Mouse (Mus musculus) thymus, postnatal 25 days (tissue): ENCODE results near the gene Gm48551.

Experiments
- DNase-seq: peaks from one replicate; pipeline ENCODE4 v3.0.0; 2022

Gene Gm48551

GRCm38 (mm10) chr10:81383802-81384604 lies at the start of gene Gm48551, which contains the start of gene Dohh:
Gm48551 (plus strand) TSS chr10:81384466.
Dohh (plus strand) TSS chr10:81384428.
- DNase-seq = peak; percentile 98

- no peak for DNase-seq
Measured at GRCm38 (mm10) chr10:81335393-81336340, 48.6 kb upstream of the Gm48551 start.

GRCm38 (mm10) chr10:81336558-81336957 lies 47.7 kb upstream of the Gm48551 start:
- no peak for DNase-seq

- DNase-seq = no peak
Measured at GRCm38 (mm10) chr10:81340551-81341332, 43.5 kb upstream of the Gm48551 start.

- DNase-seq = peak; percentile 83
Measured at GRCm38 (mm10) chr10:81341333-81341949, 42.8 kb upstream of the Gm48551 start.

GRCm38 (mm10) chr10:81342686-81343505 lies 41.4 kb upstream of the Gm48551 start, which contains the start of gene Gipc3:
Gipc3 (minus strand) TSS chr10:81343266.
- DNase-seq = no peak

GRCm38 (mm10) chr10:81344421-81345161 lies 39.7 kb upstream of the Gm48551 start:
- no peak for DNase-seq

GRCm38 (mm10) chr10:81345162-81345534 lies 39.1 kb upstream of the Gm48551 start:
- DNase-seq = no peak

GRCm38 (mm10) chr10:81346453-81347067 lies 37.7 kb upstream of the Gm48551 start:
- no peak for DNase-seq

GRCm38 (mm10) chr10:81349146-81349545 lies 35.1 kb upstream of the Gm48551 start:
- DNase-seq = no peak

GRCm38 (mm10) chr10:81349961-81350350 lies 34.3 kb upstream of the Gm48551 start:
- no peak for DNase-seq

GRCm38 (mm10) chr10:81350351-81351063 lies 33.8 kb upstream of the Gm48551 start, which contains the start of gene Hmg20b:
Hmg20b (minus strand) TSS chr10:81350480.
- peak; percentile 99 for DNase-seq

- peak; percentile 73 for DNase-seq
Measured at GRCm38 (mm10) chr10:81351678-81352291, 32.5 kb upstream of the Gm48551 start.

GRCm38 (mm10) chr10:81354738-81355477 lies 29.4 kb upstream of the Gm48551 start:
- no peak for DNase-seq

GRCm38 (mm10) chr10:81355533-81355932 lies 28.7 kb upstream of the Gm48551 start:
- DNase-seq = no peak

GRCm38 (mm10) chr10:81356352-81356990 lies 27.8 kb upstream of the Gm48551 start:
- no peak for DNase-seq
